Mouse (Mus musculus): Measurements from ENCODE around the gene Tsga10. TPM values are rescaled to one million over a fixed set of nuclear protein-coding genes. Genes with fewer than 3 reads are reported as not detected.

Tsga10 gene
- polyA plus RNA-seq, 1 experiment from 2014 or later = 17.0 TPM

- Histone ChIP-seq H3K27ac (ENCODE audit: low read length) (no peak overlapping the region), H3K4me1 (ENCODE audit: control insufficient read depth, insufficient read depth, low read length) (peaks cover 2% of the 10 kb centered on the region), H3K4me3 (ENCODE audit: low read depth, low read length) (no peak overlapping the region), H3K9me3 (replicated peaks; ENCODE audit: control insufficient read depth, low read length, poor library complexity, severe bottlenecking) (no peaks in the 10 kb centered on the region), H3K27me3 (ENCODE audit: control insufficient read depth, insufficient read depth, low read depth, low read length) (no peaks in the 10 kb centered on the region), H3K9ac (ENCODE audit: low read depth, low read length) (no peak overlapping the region), H3K4me2 (ENCODE audit: low read length) (no peak overlapping the region), H3K36me3 (ENCODE audit: control insufficient read depth, insufficient read depth, low read length) (0 out of 2 replicates have a peak, but pooled peaks cover 3% of the 10 kb centered on the region)
- WGBS = 83% methylated on average over 4 of the region's 4 CpGs
- no peak for ATAC-seq
Measured at GRCm38 (mm10) chr1:37884451-37884850, 18.2 kb upstream of the Tsga10 start.

DNA sequence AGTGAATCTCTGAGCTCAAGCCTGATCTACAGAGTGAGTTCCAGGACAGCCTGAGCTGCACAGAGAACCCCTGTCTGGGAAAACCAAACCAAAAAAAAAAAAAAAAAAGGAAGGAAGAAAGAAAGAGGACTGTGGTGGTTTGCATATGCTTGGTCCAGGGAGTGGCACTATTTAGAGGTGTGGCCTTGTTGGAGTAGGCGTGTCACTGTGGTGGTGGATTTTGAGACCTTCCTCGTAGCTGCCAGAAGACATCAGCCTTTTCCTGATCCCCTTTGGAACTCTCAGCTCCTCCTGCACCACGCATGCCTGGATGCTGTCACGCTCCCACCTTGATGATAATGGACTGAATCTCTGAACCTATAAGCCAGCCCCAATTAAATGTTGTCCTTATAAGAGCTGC lies 17.2 kb upstream of the Tsga10 start:
- H3K4me1 ChIP-seq (ENCODE audit: control insufficient read depth, insufficient read depth, low read length) = no peaks in the 10 kb centered on the region
- no peaks in the 10 kb centered on the region for H3K27me3 ChIP-seq (ENCODE audit: control insufficient read depth, insufficient read depth, low read depth, low read length)
- no peak overlapping the region for H3K4me2 ChIP-seq (ENCODE audit: low read length)
- H3K36me3 ChIP-seq (ENCODE audit: control insufficient read depth, insufficient read depth, low read length) = peaks cover 4% of the 10 kb centered on the region; the same call in 1 of the 2 replicates
- WGBS = 90% methylated on average over 4 of the region's 4 CpGs
- H3K9me3 ChIP-seq (replicated peaks; ENCODE audit: control insufficient read depth, low read length, poor library complexity, severe bottlenecking) = no peaks in the 10 kb centered on the region
- no peak for ATAC-seq
- no peak overlapping the region for H3K9ac ChIP-seq (ENCODE audit: low read depth, low read length)
- H3K27ac ChIP-seq (ENCODE audit: low read length) = no peak overlapping the region
- H3K4me3 ChIP-seq (ENCODE audit: low read depth, low read length) = no peak overlapping the region

DNA sequence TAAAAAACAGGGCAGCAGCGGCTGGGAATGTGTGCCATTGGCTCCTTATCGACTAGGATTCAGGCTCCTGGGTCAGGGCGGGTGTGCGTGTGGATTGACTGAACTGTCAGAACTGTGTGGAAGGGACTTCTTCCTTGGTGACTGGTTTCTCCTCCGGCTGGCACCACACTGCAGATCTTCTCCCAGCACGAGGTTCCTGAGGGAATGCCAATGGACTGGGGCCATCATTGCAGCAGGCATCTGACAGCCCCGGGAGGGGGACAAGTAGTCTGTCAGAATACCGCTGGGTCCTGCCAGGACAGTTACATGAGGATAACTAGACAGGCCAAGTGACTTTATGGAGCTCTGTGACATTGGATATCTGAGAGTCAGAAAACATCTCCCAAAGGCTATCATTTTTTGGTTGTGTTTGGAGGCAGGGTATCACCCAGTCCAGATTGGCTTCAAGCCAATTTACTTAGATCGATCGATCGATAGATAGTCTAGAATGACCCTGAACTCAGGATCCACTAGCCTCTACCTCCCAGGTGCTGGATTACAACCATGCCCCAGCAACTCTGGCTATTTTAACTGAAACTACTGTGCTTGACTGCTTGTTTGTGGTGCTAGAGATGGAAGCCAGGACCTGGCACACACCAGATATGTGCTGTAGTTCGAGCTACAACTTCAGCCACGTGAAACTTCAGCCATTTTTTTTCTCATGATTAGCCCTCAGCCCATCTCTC lies 11.7 kb upstream of the Tsga10 start:
- Histone ChIP-seq H3K9ac (ENCODE audit: low read depth, low read length) (no peak overlapping the region), H3K4me3 (ENCODE audit: low read depth, low read length) (no peak overlapping the region), H3K27me3 (ENCODE audit: control insufficient read depth, insufficient read depth, low read depth, low read length) (no peaks in the 10 kb centered on the region), H3K27ac (ENCODE audit: low read length) (no peak overlapping the region), H3K4me1 (ENCODE audit: control insufficient read depth, insufficient read depth, low read length) (peaks cover 4% of the 10 kb centered on the region; the same call in 1 of the 2 replicates), H3K9me3 (replicated peaks; ENCODE audit: control insufficient read depth, low read length, poor library complexity, severe bottlenecking) (peaks cover 7% of the 10 kb centered on the region; the same call in 1 of the 2 replicates), H3K4me2 (ENCODE audit: low read length) (no peak overlapping the region), H3K36me3 (ENCODE audit: control insufficient read depth, insufficient read depth, low read length) (peaks cover 17% of the 10 kb centered on the region)
- 95% methylated on average over 13 of the region's 13 CpGs for WGBS
- no peak for ATAC-seq

GRCm38 (mm10) chr1:37873157-37873556 lies 6.9 kb upstream of the Tsga10 start:
- Histone ChIP-seq H3K9me3 (replicated peaks; ENCODE audit: control insufficient read depth, low read length, poor library complexity, severe bottlenecking) (peaks cover 7% of the 10 kb centered on the region; the same call in 1 of the 2 replicates), H3K27me3 (ENCODE audit: control insufficient read depth, insufficient read depth, low read depth, low read length) (peaks cover 6% of the 10 kb centered on the region; the same call in 1 of the 2 replicates), H3K27ac (ENCODE audit: low read length) (no peak overlapping the region), H3K36me3 (ENCODE audit: control insufficient read depth, insufficient read depth, low read length) (peaks cover 12% of the 10 kb centered on the region), H3K4me2 (ENCODE audit: low read length) (peak overlapping the region; percentile 78; the same call in 1 of the 2 replicates), H3K9ac (ENCODE audit: low read depth, low read length) (no peak overlapping the region), H3K4me3 (ENCODE audit: low read depth, low read length) (no peak overlapping the region), H3K4me1 (ENCODE audit: control insufficient read depth, insufficient read depth, low read length) (peaks cover 12% of the 10 kb centered on the region)
- ATAC-seq = no peak
- WGBS = 93% methylated on average over 4 of the region's 4 CpGs

DNA sequence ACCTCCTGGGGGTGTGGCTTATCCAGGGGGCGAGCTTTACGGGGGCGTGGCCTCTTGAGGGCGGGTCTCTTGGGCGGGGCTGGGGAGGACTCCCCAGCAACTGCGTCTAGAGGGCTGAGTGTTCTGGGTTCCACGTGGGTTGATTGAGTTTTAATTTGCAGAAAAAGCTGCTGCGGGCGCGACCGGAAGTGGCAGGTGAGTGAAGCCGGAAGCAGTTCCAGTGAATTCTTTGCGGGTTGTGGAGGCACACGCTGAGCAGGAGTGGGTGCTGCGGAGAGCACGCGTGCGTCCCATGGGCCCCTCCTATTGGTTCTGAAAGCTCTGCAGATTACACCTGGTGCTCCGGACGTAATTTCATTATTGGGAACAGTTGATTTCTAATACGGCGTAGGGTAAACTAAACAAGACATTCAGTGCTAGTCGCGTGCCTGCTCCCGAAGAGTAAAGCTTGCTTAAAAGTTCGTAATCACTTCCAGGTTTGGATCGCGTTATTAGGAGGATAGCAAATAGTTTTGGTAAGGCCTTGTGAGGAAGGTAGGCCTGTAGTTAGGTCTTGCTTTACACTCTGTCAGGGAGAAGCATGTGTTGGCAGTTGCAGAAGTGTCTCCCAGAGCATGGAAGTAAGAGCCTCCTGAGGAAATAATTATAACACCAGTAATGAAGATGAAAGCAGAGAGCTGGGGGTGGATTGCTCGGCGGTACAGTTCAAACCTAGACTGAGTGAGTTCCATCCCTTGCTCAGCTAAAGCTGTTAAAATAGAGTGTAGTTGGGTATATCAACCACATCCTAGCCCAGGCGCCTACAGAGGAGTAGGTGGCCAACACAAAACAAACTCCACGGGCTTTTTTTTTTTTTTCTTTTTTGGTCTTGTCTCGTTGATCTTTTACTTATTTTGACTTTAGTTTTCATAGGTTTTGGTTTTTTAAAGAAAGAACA lies 6.2 kb upstream of the Tsga10 start:
- peak; percentile 94 for ATAC-seq
- H3K9me3 ChIP-seq (replicated peaks; ENCODE audit: control insufficient read depth, low read length, poor library complexity, severe bottlenecking) = peaks cover 7% of the 10 kb centered on the region; the same call in 1 of the 2 replicates
- peak overlapping the region; percentile 63 for H3K9ac ChIP-seq (ENCODE audit: low read depth, low read length)
- H3K36me3 ChIP-seq (ENCODE audit: control insufficient read depth, insufficient read depth, low read length) = peaks cover 12% of the 10 kb centered on the region
- WGBS = 6% methylated on average over 33 of the region's 33 CpGs
- peak overlapping the region; percentile 52 for H3K4me3 ChIP-seq (ENCODE audit: low read depth, low read length)
- peak overlapping the region; percentile 75 for H3K27ac ChIP-seq (ENCODE audit: low read length)
- peaks cover 12% of the 10 kb centered on the region for H3K4me1 ChIP-seq (ENCODE audit: control insufficient read depth, insufficient read depth, low read length)
- H3K27me3 ChIP-seq (ENCODE audit: control insufficient read depth, insufficient read depth, low read depth, low read length) = peaks cover 6% of the 10 kb centered on the region; the same call in 1 of the 2 replicates
- peak overlapping the region; percentile 78 for H3K4me2 ChIP-seq (ENCODE audit: low read length)

DNA sequence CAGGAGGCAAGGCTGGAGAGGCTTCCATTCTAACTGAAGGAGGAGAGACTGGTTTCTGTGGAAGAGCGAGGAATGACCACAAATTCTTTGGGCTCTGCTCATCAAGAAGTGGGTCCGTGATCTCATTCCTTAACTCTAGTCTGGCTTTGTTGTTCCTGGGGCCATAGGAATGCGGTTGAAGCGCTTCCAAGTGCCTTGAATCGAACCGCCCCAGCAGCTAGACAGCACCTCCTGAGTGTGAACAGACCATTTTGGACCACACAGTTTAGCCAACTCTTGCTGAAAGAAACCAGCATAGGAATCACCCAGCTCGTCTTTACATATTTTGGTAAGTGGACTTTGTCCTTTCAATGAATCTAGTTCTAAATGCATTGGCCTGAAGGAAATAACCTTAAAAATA lies 5.5 kb upstream of the Tsga10 start, which contains the start of gene Lipt1:
Gene Lipt1, plus strand, starts transcription at position 35 of the 400 bp plus-strand sequence.
- peak; percentile 61 for ATAC-seq
- Histone ChIP-seq H3K4me2 (ENCODE audit: low read length) (peak within 1 kb of the TSS; percentile 78), H3K36me3 (ENCODE audit: control insufficient read depth, insufficient read depth, low read length) (peaks cover 12% of the 10 kb centered on the region), H3K27me3 (ENCODE audit: control insufficient read depth, insufficient read depth, low read depth, low read length) (peaks cover 6% of the 10 kb centered on the region; the same call in 1 of the 2 replicates), H3K9ac (ENCODE audit: low read depth, low read length) (peak within 1 kb of the TSS; percentile 63), H3K4me1 (ENCODE audit: control insufficient read depth, insufficient read depth, low read length) (peaks cover 12% of the 10 kb centered on the region), H3K9me3 (replicated peaks; ENCODE audit: control insufficient read depth, low read length, poor library complexity, severe bottlenecking) (peaks cover 7% of the 10 kb centered on the region; the same call in 1 of the 2 replicates), H3K4me3 (ENCODE audit: low read depth, low read length) (peak within 1 kb of the TSS; percentile 52), H3K27ac (ENCODE audit: low read length) (peak within 1 kb of the TSS; percentile 75)
- 8% methylated on average over 7 of the region's 7 CpGs for WGBS

- H3K9ac ChIP-seq (ENCODE audit: low read depth, low read length) = no peak overlapping the region
- no peak for ATAC-seq
- 55% methylated on average over 2 of the region's 2 CpGs for WGBS
Measured at GRCm38 (mm10) chr1:37869362-37869761, 3.1 kb upstream of the Tsga10 start.

DNA sequence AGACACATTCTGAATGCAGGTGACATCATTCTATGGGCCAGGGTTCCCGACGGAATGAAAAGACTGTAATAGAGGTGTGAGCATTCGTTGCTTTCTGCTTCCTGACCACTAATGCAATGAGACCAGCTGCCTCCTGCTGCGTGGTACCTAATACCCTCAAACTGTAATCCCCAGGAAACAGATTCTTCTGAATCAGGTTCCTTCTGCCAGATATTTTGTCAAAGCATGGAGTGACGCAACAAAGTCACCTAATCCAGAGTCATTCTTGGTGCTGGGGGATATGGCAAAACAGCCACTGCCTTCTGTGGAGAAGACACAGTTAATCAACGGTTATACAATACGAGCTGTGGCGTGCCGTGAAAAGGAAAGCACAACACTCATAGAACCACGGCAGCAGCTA lies 2.4 kb upstream of the Tsga10 start:
- no peaks in the 10 kb centered on the region; the same call in 1 of the 2 replicates for H3K9me3 ChIP-seq (replicated peaks; ENCODE audit: control insufficient read depth, low read length, poor library complexity, severe bottlenecking)
- no peak overlapping the region for H3K9ac ChIP-seq (ENCODE audit: low read depth, low read length)
- ATAC-seq = no peak
- H3K4me1 ChIP-seq (ENCODE audit: control insufficient read depth, insufficient read depth, low read length) = peaks cover 21% of the 10 kb centered on the region
- 66% methylated on average over 10 of the region's 10 CpGs for WGBS
- H3K27ac ChIP-seq (ENCODE audit: low read length) = no peak overlapping the region
- peaks cover 6% of the 10 kb centered on the region; the same call in 1 of the 2 replicates for H3K27me3 ChIP-seq (ENCODE audit: control insufficient read depth, insufficient read depth, low read depth, low read length)
- H3K4me2 ChIP-seq (ENCODE audit: low read length) = no peak overlapping the region
- H3K36me3 ChIP-seq (ENCODE audit: control insufficient read depth, insufficient read depth, low read length) = no peaks in the 10 kb centered on the region
- H3K4me3 ChIP-seq (ENCODE audit: low read depth, low read length) = no peak overlapping the region

More at GRCm38 (mm10) chr1:37869362-37869761, 3.1 kb upstream of the Tsga10 start:
- peaks cover 6% of the 10 kb centered on the region; the same call in 1 of the 2 replicates for H3K27me3 ChIP-seq (ENCODE audit: control insufficient read depth, insufficient read depth, low read depth, low read length)
- H3K36me3 ChIP-seq (ENCODE audit: control insufficient read depth, insufficient read depth, low read length) = no peaks in the 10 kb centered on the region
- no peak overlapping the region for H3K27ac ChIP-seq (ENCODE audit: low read length)
- H3K4me1 ChIP-seq (ENCODE audit: control insufficient read depth, insufficient read depth, low read length) = peaks cover 21% of the 10 kb centered on the region
- H3K4me3 ChIP-seq (ENCODE audit: low read depth, low read length) = no peak overlapping the region
- H3K4me2 ChIP-seq (ENCODE audit: low read length) = no peak overlapping the region
- H3K9me3 ChIP-seq (replicated peaks; ENCODE audit: control insufficient read depth, low read length, poor library complexity, severe bottlenecking) = no peaks in the 10 kb centered on the region; the same call in 1 of the 2 replicates

All from midbrain, embryonic 16.5 days (tissue).